Comparison of ENCODE assay signal across 9 mouse cellular contexts in genomic region chr15:100423916-100424315, GRCm38 (mm10). TPM values are rescaled to one million over a fixed set of nuclear protein-coding genes. Genes with fewer than 3 reads are reported as not detected.
DNase-seq lines count a peak whose midpoint lies in the region; ATAC-seq and TF ChIP-seq lines count a peak whose summit lies in the region.
"Had no signal": no experiment of that assay in that cellular context is flagged by ENCODE, and none has a peak within 500 bp of the region (broad histone marks: within the 10 kb centered on the region; RNA-seq: fewer than 3 reads in every experiment).

No protein-coding gene starts in this region.

- H3K27me3 ChIP-seq in embryonic facial prominence, embryonic 14.5 days (replicated peaks; ENCODE audit: control insufficient read depth, insufficient read depth, low read length), result peaks cover 18% of the 10 kb centered on the region
- no peaks in the 10 kb centered on the region for H3K27me3 ChIP-seq in kidney, adult 2 months (replicated peaks; ENCODE audit: control insufficient read depth, insufficient read depth, low read length)
- H3K27me3 ChIP-seq in lung, postnatal 0 days (replicated peaks; ENCODE audit: insufficient read depth, low read length), result no peaks in the 10 kb centered on the region
- H3K27me3 ChIP-seq in splenic B cell, adult 2 months (ENCODE audit: control insufficient read depth, insufficient read depth, low read length, poor library complexity, severe bottlenecking), result no peaks in the 10 kb centered on the region; the same call in 1 of the 2 replicates

- no peak overlapping the region for H3K27ac ChIP-seq in embryonic facial prominence, embryonic 14.5 days (replicated peaks; ENCODE audit: low read depth, low read length)
- H3K27ac ChIP-seq in kidney, adult 2 months (ENCODE audit: insufficient read depth, low read depth, low read length), result peak overlapping the region; percentile 71
- peak overlapping the region; percentile 76 for H3K27ac ChIP-seq in lung, postnatal 0 days (ENCODE audit: low read length)

- H3K4me1 ChIP-seq in embryonic facial prominence, embryonic 14.5 days (ENCODE audit: control insufficient read depth, insufficient read depth, low read length), result peaks cover 20% of the 10 kb centered on the region
- peaks cover 23% of the 10 kb centered on the region; the same call in 1 of the 2 replicates for H3K4me1 ChIP-seq in kidney, adult 2 months (ENCODE audit: control insufficient read depth, insufficient read depth, low read length)
- peaks cover 10% of the 10 kb centered on the region; the same call in 1 of the 2 replicates for H3K4me1 ChIP-seq in lung, postnatal 0 days (ENCODE audit: insufficient read depth, low read depth, low read length)

- peak overlapping the region; percentile 96 for H3K4me2 ChIP-seq in embryonic facial prominence, embryonic 14.5 days (ENCODE audit: low read depth, low read length)
- H3K4me2 ChIP-seq in lung, postnatal 0 days (replicated peaks; ENCODE audit: low read depth, low read length), result peak overlapping the region; percentile 95

- 0 out of 2 replicates have a peak, but pooled peaks have one; percentile 27 for ATAC-seq in embryonic facial prominence, embryonic 14.5 days (ENCODE audit: low read depth)
- ATAC-seq in lung, postnatal 0 days, result peak; percentile 64

- H3K9me3 ChIP-seq in embryonic facial prominence, embryonic 14.5 days (ENCODE audit: control insufficient read depth, low read length), result no peaks in the 10 kb centered on the region
- H3K9me3 ChIP-seq in lung, postnatal 0 days (ENCODE audit: low read length), result no peaks in the 10 kb centered on the region

- TF ChIP-seq POLR2A in kidney, adult 2 months (IDR thresholded peaks at IDR 0.05; ENCODE audit: low read depth, low read length), result no peak

- no peaks in the 10 kb centered on the region for H3K36me3 ChIP-seq in embryonic facial prominence, embryonic 14.5 days (ENCODE audit: control insufficient read depth, insufficient read depth, low read length)
- no peaks in the 10 kb centered on the region for H3K36me3 ChIP-seq in kidney, adult 2 months (ENCODE audit: control insufficient read depth, insufficient read depth, low read length)
- no peaks in the 10 kb centered on the region for H3K36me3 ChIP-seq in lung, postnatal 0 days (ENCODE audit: insufficient read depth, low read length)
- no peaks in the 10 kb centered on the region for H3K36me3 ChIP-seq in splenic B cell, adult 2 months (ENCODE audit: control insufficient read depth, insufficient read depth, low read length, poor library complexity, severe bottlenecking)

- no peak for TF ChIP-seq CTCF in kidney, adult 2 months (conservative IDR thresholded peaks at IDR 0.05; ENCODE audit: insufficient read depth, insufficient read length, low read depth, low read length)
- TF ChIP-seq CTCF in lung, postnatal 0 days (IDR thresholded peaks at IDR 0.05), result peak; percentile 31; the same call in 1 of the 2 replicates

- peak overlapping the region; percentile 96 for H3K4me3 ChIP-seq in embryonic facial prominence, embryonic 14.5 days (ENCODE audit: low read depth, low read length)
- H3K4me3 ChIP-seq in kidney, adult 2 months (ENCODE audit: insufficient read depth, low read depth, low read length), result peak overlapping the region; percentile 8
- H3K4me3 ChIP-seq in lung, postnatal 0 days (ENCODE audit: low read depth, low read length), result peak overlapping the region; percentile 72

- TF ChIP-seq EP300 in lung, postnatal 0 days (IDR thresholded peaks at IDR 0.05), result no peak; the same call in 1 of the 2 replicates

- DNase-seq in kidney, adult 18-20 months, result peak; percentile 60
- no peak for DNase-seq in kidney, adult 11 months
- DNase-seq in embryonic facial prominence, embryonic 14.5 days (ENCODE audit: low spot score), result peak; percentile 40
- DNase-seq in kidney, adult 2 months, result peak; percentile 66
- peak; percentile 83 for DNase-seq in lung, postnatal 0 days (ENCODE audit: low spot score)
- DNase-seq in splenic B cell, adult 2 months (ENCODE audit: low read depth, low spot score), result peak; percentile 32
- no peak for DNase-seq in left cerebral cortex, adult 8-10 months (ENCODE audit: low spot score in 2 of 2)
- DNase-seq in layer of hippocampus, postnatal 25 days (ENCODE audit: extremely low spot score in 1 of 2, low spot score in 1 of 2), result no peak

- 1% methylated on average over 14 of the region's 14 CpGs for WGBS in embryonic facial prominence, embryonic 14.5 days
- WGBS in kidney, adult 2 months, result 4% methylated on average over 14 of the region's 14 CpGs
- WGBS in lung, postnatal 0 days, result 3% methylated on average over 14 of the region's 14 CpGs

- H3K9ac ChIP-seq in embryonic facial prominence, embryonic 14.5 days (ENCODE audit: low read depth, low read length), result peak overlapping the region; percentile 58; the same call in 1 of the 2 replicates
- 0 out of 2 replicates have a peak overlapping the region, but pooled peaks have one; percentile 16 for H3K9ac ChIP-seq in lung, postnatal 0 days (replicated peaks; ENCODE audit: low read depth)

RNA-seq across cellular contexts. Expression of gene Slc11a2, which starts 1.0 kb away (rescaled TPM):
- 15.5 and 17.0 TPM in 2 replicates for polyA plus RNA-seq in embryonic facial prominence, embryonic 14.5 days (2014; fragmentation: Nextera tagmentation; extraction: Ambion mirVana)
- 97.1 and 109 TPM in 2 replicates for polyA plus RNA-seq in kidney, adult 2 months (2012; rRNA removed)
- polyA plus RNA-seq in lung, postnatal 0 days (2015; fragmentation: Nextera tagmentation; extraction: Ambion mirVana), result 16.1 and 19.2 TPM in 2 replicates
- 10 to 100 TPM; 47.1 to 69.7 (median 54.5) TPM for total RNA-seq in left cerebral cortex, adult 8-10 months (2022)
- total RNA-seq in layer of hippocampus, postnatal 25 days (2021), result 10 to 100 TPM; 49.3 to 66.3 TPM

RNA-seq across cellular contexts. Expression of gene Gm5475, which starts 2.0 kb away (rescaled TPM):
- 0.14 TPM in 1 of 2 replicates, not detected in the other for polyA plus RNA-seq in embryonic facial prominence, embryonic 14.5 days (2014; fragmentation: Nextera tagmentation; extraction: Ambion mirVana)
- polyA plus RNA-seq in kidney, adult 2 months (2012; rRNA removed), result 1.2 TPM in 2 replicates
- 0.11 and 0.12 TPM in 2 replicates for polyA plus RNA-seq in lung, postnatal 0 days (2015; fragmentation: Nextera tagmentation; extraction: Ambion mirVana)
- under 1 TPM in 1 of 4 experiments, not detected in 3; 0.15 TPM for total RNA-seq in left cerebral cortex, adult 8-10 months (2022)
- not detected for total RNA-seq in layer of hippocampus, postnatal 25 days (2021)
- total RNA-seq: adrenal gland, postnatal 36 days had no signal

RNA-seq across cellular contexts. Expression of gene Letmd1, which starts 44.9 kb away (rescaled TPM):
- polyA plus RNA-seq in embryonic facial prominence, embryonic 14.5 days (2014; fragmentation: Nextera tagmentation; extraction: Ambion mirVana), result 26.6 and 30.4 TPM in 2 replicates
- 79.0 and 79.8 TPM in 2 replicates for polyA plus RNA-seq in kidney, adult 2 months (2012; rRNA removed)
- polyA plus RNA-seq in lung, postnatal 0 days (2015; fragmentation: Nextera tagmentation; extraction: Ambion mirVana), result 13.0 and 13.2 TPM in 2 replicates
- total RNA-seq in left cerebral cortex, adult 8-10 months (2022), result 10 to 100 TPM; 55.3 to 64.5 (median 57.5) TPM
- total RNA-seq in layer of hippocampus, postnatal 25 days (2021), result 10 to 100 TPM; 56.9 to 58.5 TPM

RNA-seq across cellular contexts. Expression of gene Higd1c, which starts 59.6 kb away (rescaled TPM):
- polyA plus RNA-seq in embryonic facial prominence, embryonic 14.5 days (2014; fragmentation: Nextera tagmentation; extraction: Ambion mirVana), result not detected in 2 replicates
- polyA plus RNA-seq in kidney, adult 2 months (2012; rRNA removed), result 0.97 and 2.0 TPM in 2 replicates
- polyA plus RNA-seq in lung, postnatal 0 days (2015; fragmentation: Nextera tagmentation; extraction: Ambion mirVana), result not detected in 2 replicates
- not detected for total RNA-seq in left cerebral cortex, adult 8-10 months (2022)
- not detected for total RNA-seq in layer of hippocampus, postnatal 25 days (2021)
- total RNA-seq: adrenal gland, postnatal 36 days had no signal

Comparison
In these comparisons a context has a peak if more than half of its experiments do, and no peak if none do; other contexts are left out.
1. DNase-seq: peak in kidney, adult 18-20 months (single experiment), embryonic facial prominence, embryonic 14.5 days (single experiment), kidney, adult 2 months (single experiment), lung, postnatal 0 days (single experiment) and splenic B cell, adult 2 months (single experiment); none in kidney, adult 11 months (single experiment), left cerebral cortex, adult 8-10 months (0 of 2) and layer of hippocampus, postnatal 25 days (0 of 2).
2. H3K4me3 ChIP-seq: peak in every context shown above with its lines; median percentile 96 in embryonic facial prominence, embryonic 14.5 days; 72 in lung, postnatal 0 days; 8 in kidney, adult 2 months.